Mouse (Mus musculus): ENCODE measurements around the gene Fundc2. TPM values are rescaled to one million over a fixed set of nuclear protein-coding genes. Genes with fewer than 3 reads are reported as not detected.

Fundc2 gene
- polyA plus RNA-seq, 1 experiment from 2014 or later = 53.7 TPM

GRCm38 (mm10) chrX:75415936-75416785, 34.0 kb downstream of the Fundc2 start, which contains the start of the genes Cmc4, Mtcp1 and Brcc3:
Gene Cmc4 (minus strand): TSS chrX:75416584.
Gene Mtcp1 (minus strand): TSS chrX:75416588.
Gene Brcc3 (plus strand): TSS chrX:75416628.
- Histone ChIP-seq H3K4me3 (ENCODE audit: low read length) (peak within 1 kb of the TSS; percentile 62), H3K4me1 (ENCODE audit: insufficient read depth, low read length) (no peaks in the 10 kb centered on the region), H3K9ac (replicated peaks; ENCODE audit: low read length) (peak within 1 kb of the TSS; percentile 73), H3K9me3 (ENCODE audit: low read length) (no peaks in the 10 kb centered on the region), H3K27me3 (ENCODE audit: insufficient read depth, low read length) (no peaks in the 10 kb centered on the region), H3K4me2 (replicated peaks; ENCODE audit: low read depth, low read length) (peak within 1 kb of the TSS; percentile 53), H3K27ac (ENCODE audit: low read length) (peak within 1 kb of the TSS; percentile 93), H3K36me3 (ENCODE audit: insufficient read depth, low read length) (no peaks in the 10 kb centered on the region)
- ATAC-seq (ENCODE audit: low FRiP score, low TSS enrichment) = peak; percentile 100
- WGBS = 19% methylated on average over 52 of the region's 52 CpGs

Other genes starting within 250 kb of the Fundc2 start
- gene Smim9, start 218.6 kb upstream of the Fundc2 start, polyA plus RNA-seq (2015; fragmentation: Nextera tagmentation; extraction: Ambion mirVana) = not detected in 2 replicates
- gene F8, start 216 bp downstream of the Fundc2 start, polyA plus RNA-seq (2015; fragmentation: Nextera tagmentation; extraction: Ambion mirVana) = 3.0 and 4.2 TPM in 2 replicates
- 17.5 and 18.1 TPM in 2 replicates for gene Cmc4, start 34.2 kb downstream of the Fundc2 start, polyA plus RNA-seq (2015; fragmentation: Nextera tagmentation; extraction: Ambion mirVana)
- gene Mtcp1, start 34.2 kb downstream of the Fundc2 start, polyA plus RNA-seq (2015; fragmentation: Nextera tagmentation; extraction: Ambion mirVana) = 9.3 and 11.9 TPM in 2 replicates
- gene Brcc3, start 34.2 kb downstream of the Fundc2 start, polyA plus RNA-seq (2015; fragmentation: Nextera tagmentation; extraction: Ambion mirVana) = 67.8 and 74.7 TPM in 2 replicates
- 160 and 166 TPM in 2 replicates for gene Vbp1, start 131.9 kb downstream of the Fundc2 start, polyA plus RNA-seq (2015; fragmentation: Nextera tagmentation; extraction: Ambion mirVana)
- 2.1 and 2.8 TPM in 2 replicates for gene Rab39b, start 195.8 kb downstream of the Fundc2 start, polyA plus RNA-seq (2015; fragmentation: Nextera tagmentation; extraction: Ambion mirVana)